Mouse (Mus musculus) gastrocnemius, postnatal 25 days (tissue): Measurements from ENCODE around the gene Ccdc141. TPM values are rescaled to one million over a fixed set of nuclear protein-coding genes. Genes with fewer than 3 reads are reported as not detected.

Experiments
- DNase-seq: peaks from one replicate; pipeline ENCODE4 v3.0.0; 2022
- long read RNA-seq, 2 experiments: library from polyadenylated mRNA; stranded (forward); transcript quantifications; one replicate each; pipeline ENCODE4 v2.0.0; 2021
- total RNA-seq, 2 experiments: library from RNA; stranded (reverse); gene quantifications; 1 replicate in 1 of 2; 2 replicates in 1 of 2; pipeline ENCODE4 v1.2.3; 2021

Gene Ccdc141
- total RNA-seq: 10 to 100 TPM; 10.7 to 14.5 TPM
- long read RNA-seq, experiment 1, partial matches to known transcripts: 1 of 3 reads
- long read RNA-seq, experiment 1, other reads (novel, unspliced or antisense): 0 of 3 reads
- long read RNA-seq, experiment 2, partial matches to known transcripts: 1 of 2 reads
- long read RNA-seq, experiment 2, other reads (novel, unspliced or antisense): 1 of 2 reads

GRCm38 (mm10) chr2:77170633-77171105 lies at the start of gene Ccdc141:
Gene Ccdc141 (minus strand): TSS chr2:77170636.
- no peak for DNase-seq

GRCm38 (mm10) chr2:77212885-77213284 lies 42.4 kb upstream of the Ccdc141 start:
- no peak for DNase-seq

- DNase-seq: no peak
These were observed 36.5 kb upstream of the Ccdc141 start for GRCm38 (mm10) chr2:77206951-77207350.

GRCm38 (mm10) chr2:77203916-77204315 lies 33.5 kb upstream of the Ccdc141 start:
- no peak for DNase-seq

- no peak for DNase-seq
These were observed 31.5 kb upstream of the Ccdc141 start for GRCm38 (mm10) chr2:77201900-77202299.

GRCm38 (mm10) chr2:77200958-77201614 lies 30.6 kb upstream of the Ccdc141 start:
- no peak for DNase-seq

GRCm38 (mm10) chr2:77200379-77200778 lies 29.9 kb upstream of the Ccdc141 start:
- DNase-seq: no peak

- no peak for DNase-seq
These were observed 27.8 kb upstream of the Ccdc141 start for GRCm38 (mm10) chr2:77198246-77198645.

- DNase-seq: no peak
These were observed 26.4 kb upstream of the Ccdc141 start for GRCm38 (mm10) chr2:77196819-77197218.

- no peak for DNase-seq
These were observed 24.6 kb upstream of the Ccdc141 start for GRCm38 (mm10) chr2:77195056-77195455.

GRCm38 (mm10) chr2:77191811-77192210 lies 21.4 kb upstream of the Ccdc141 start:
- DNase-seq: no peak

GRCm38 (mm10) chr2:77190891-77191290 lies 20.5 kb upstream of the Ccdc141 start:
- no peak for DNase-seq

GRCm38 (mm10) chr2:77190301-77190700 lies 19.9 kb upstream of the Ccdc141 start:
- DNase-seq: no peak

- no peak for DNase-seq
These were observed 19.2 kb upstream of the Ccdc141 start for GRCm38 (mm10) chr2:77189671-77190070.

GRCm38 (mm10) chr2:77187501-77187900 lies 17.1 kb upstream of the Ccdc141 start:
- DNase-seq: no peak

GRCm38 (mm10) chr2:77186912-77187311 lies 16.5 kb upstream of the Ccdc141 start:
- no peak for DNase-seq

GRCm38 (mm10) chr2:77184049-77184571 lies 13.7 kb upstream of the Ccdc141 start:
- no peak for DNase-seq

GRCm38 (mm10) chr2:77183646-77184045 lies 13.2 kb upstream of the Ccdc141 start:
- DNase-seq: no peak

- DNase-seq: no peak
These were observed 12.6 kb upstream of the Ccdc141 start for GRCm38 (mm10) chr2:77182996-77183380.

GRCm38 (mm10) chr2:77182271-77182995 lies 12.0 kb upstream of the Ccdc141 start:
- DNase-seq: no peak

GRCm38 (mm10) chr2:77177472-77177871 lies 7.0 kb upstream of the Ccdc141 start:
- DNase-seq: no peak

- DNase-seq: no peak
These were observed 6.0 kb upstream of the Ccdc141 start for GRCm38 (mm10) chr2:77176413-77176812.

GRCm38 (mm10) chr2:77175411-77175810 lies 5.0 kb upstream of the Ccdc141 start:
- DNase-seq: no peak
